ENCODE assay signal across 1 mouse cellular context in genomic region chr12:110851923-110852322, GRCm38 (mm10).
A peak's percentile ranks its signal among the peaks of the same experiment; 100 is the strongest.
TF ChIP-seq lines count a peak whose summit lies in the region.

No protein-coding gene starts in this region.

TF ChIP-seq in MEL, 35 proteins besides CTCF, POLR2A, EP300 and RAD21 (continued from another document):
- TF ChIP-seq ETS1 (IDR thresholded peaks at IDR 0.05; ENCODE audit: low read depth, low read length) (peak; percentile 68), BHLHE40 (IDR thresholded peaks at IDR 0.05; ENCODE audit: borderline replicate concordance, low read depth, low read length) (no peak), KAT2A (conservative IDR thresholded peaks at IDR 0.05; ENCODE audit: low read depth, low read length) (no peak), GABPA (IDR thresholded peaks at IDR 0.05; ENCODE audit: low read depth, low read length) (no peak), E2F4 (IDR thresholded peaks at IDR 0.05; ENCODE audit: borderline replicate concordance, low read depth, low read length) (no peak), SMC3 (IDR thresholded peaks at IDR 0.05; ENCODE audit: low read depth, low read length) (no peak), MXI1 (IDR thresholded peaks at IDR 0.05; ENCODE audit: low read depth, low read length) (no peak), NRF1 (IDR thresholded peaks at IDR 0.05; ENCODE audit: insufficient read depth, low read depth, low read length, poor library complexity, severe bottlenecking) (no peak), GATA1 (IDR thresholded peaks at IDR 0.05; ENCODE audit: low read depth, low read length) (peak; percentile 79), ZMIZ1 (IDR thresholded peaks at IDR 0.05; ENCODE audit: low read depth, low read length) (no peak), RCOR1 (IDR thresholded peaks at IDR 0.05; ENCODE audit: low read depth, low read length) (peak; percentile 52; the same call in 1 of the 2 replicates), MAFK (IDR thresholded peaks at IDR 0.05; ENCODE audit: borderline replicate concordance, low read depth, low read length) (no peak), MEF2A (IDR thresholded peaks at IDR 0.05; ENCODE audit: extremely low read depth, insufficient replicate concordance, low read depth, low read length, poor library complexity, severe bottlenecking) (no peak), SIN3A (IDR thresholded peaks at IDR 0.05; ENCODE audit: low read length) (no peak), ELF1 (IDR thresholded peaks at IDR 0.05; ENCODE audit: low read depth, low read length) (peak; percentile 26; the same call in 1 of the 2 replicates), TAL1 (IDR thresholded peaks at IDR 0.05; ENCODE audit: low read length) (no peak), USF1 (IDR thresholded peaks at IDR 0.05; ENCODE audit: low read depth, low read length) (no peak), JUND (IDR thresholded peaks at IDR 0.05; ENCODE audit: low read depth, low read length) (no peak), ZNF384 (IDR thresholded peaks at IDR 0.05; ENCODE audit: low read depth, low read length) (no peak), TCF12 (IDR thresholded peaks at IDR 0.05; ENCODE audit: low read depth, low read length) (0 out of 2 replicates have a peak, but pooled peaks have one; percentile 32), UBTF (IDR thresholded peaks at IDR 0.05; ENCODE audit: borderline replicate concordance, insufficient read depth, low read depth, low read length) (no peak), HCFC1 (IDR thresholded peaks at IDR 0.05; ENCODE audit: low read depth, low read length) (peak; percentile 51; the same call in 1 of the 2 replicates), CHD2 (IDR thresholded peaks at IDR 0.05; ENCODE audit: low read length) (no peak)
